Mouse (Mus musculus) cortical plate, adult 2 months (tissue): ENCODE results near the gene Igfbp1.

Source experiments
- CTCF ChIP-seq: fragments of 200-500 bp; IDR thresholded peaks from 2 replicates; pipeline ENCODE4 v1.5.1; 2011; ENCODE audit warnings: mild to moderate bottlenecking, control low read depth, low read length; ENCODE audit not compliant: insufficient read depth; ENCODE audit errors: extremely low read depth
- POLR2A ChIP-seq: fragments of 200-500 bp; IDR thresholded peaks from 2 replicates; pipeline ENCODE4 v1.6.1; 2011; ENCODE audit warnings: mild to moderate bottlenecking, low read length, control low read depth; ENCODE audit not compliant: insufficient read depth; ENCODE audit errors: extremely low read depth

DNA sequence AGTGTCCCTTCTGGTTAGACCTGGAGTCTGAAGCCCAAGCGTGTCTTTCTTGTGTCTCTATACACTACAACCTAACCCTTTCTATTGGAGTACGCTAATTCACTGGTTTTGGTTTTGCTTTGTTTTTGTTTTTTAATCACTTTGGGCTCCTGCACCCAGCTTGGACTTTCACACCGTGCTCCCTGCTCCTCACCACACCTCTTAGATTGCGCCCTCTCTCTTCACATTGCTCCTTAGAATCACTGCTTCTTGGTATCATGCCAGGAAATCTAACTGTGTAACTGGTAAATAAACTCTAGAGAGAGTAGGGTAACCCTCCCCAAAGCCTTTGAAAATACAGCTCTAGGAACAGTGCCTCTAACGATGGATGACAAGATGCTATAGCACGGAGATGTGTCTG, 39.4 kb upstream of the Igfbp1 start:
- TF ChIP-seq CTCF (no peak), POLR2A (no peak)
